Mouse (Mus musculus) small intestine, adult 2 months (tissue): ENCODE data around the gene Fmn2.

Experiments
- CTCF ChIP-seq: fragments of 200-500 bp; IDR thresholded peaks from 2 replicates; pipeline ENCODE4 v1.5.1; 2012; ENCODE audit warnings: low read depth, mild to moderate bottlenecking, control low read depth, inconsistent platforms, low read length, moderate library complexity, mixed read lengths; ENCODE audit not compliant: insufficient replicate concordance, insufficient read length; ENCODE audit errors: extremely low read depth
- POLR2A ChIP-seq: fragments of 200-500 bp; IDR thresholded peaks from 2 replicates; pipeline ENCODE4 v1.6.1; 2012; ENCODE audit warnings: low read depth, mild to moderate bottlenecking, control low read depth, inconsistent platforms, low read length, moderate library complexity

DNA sequence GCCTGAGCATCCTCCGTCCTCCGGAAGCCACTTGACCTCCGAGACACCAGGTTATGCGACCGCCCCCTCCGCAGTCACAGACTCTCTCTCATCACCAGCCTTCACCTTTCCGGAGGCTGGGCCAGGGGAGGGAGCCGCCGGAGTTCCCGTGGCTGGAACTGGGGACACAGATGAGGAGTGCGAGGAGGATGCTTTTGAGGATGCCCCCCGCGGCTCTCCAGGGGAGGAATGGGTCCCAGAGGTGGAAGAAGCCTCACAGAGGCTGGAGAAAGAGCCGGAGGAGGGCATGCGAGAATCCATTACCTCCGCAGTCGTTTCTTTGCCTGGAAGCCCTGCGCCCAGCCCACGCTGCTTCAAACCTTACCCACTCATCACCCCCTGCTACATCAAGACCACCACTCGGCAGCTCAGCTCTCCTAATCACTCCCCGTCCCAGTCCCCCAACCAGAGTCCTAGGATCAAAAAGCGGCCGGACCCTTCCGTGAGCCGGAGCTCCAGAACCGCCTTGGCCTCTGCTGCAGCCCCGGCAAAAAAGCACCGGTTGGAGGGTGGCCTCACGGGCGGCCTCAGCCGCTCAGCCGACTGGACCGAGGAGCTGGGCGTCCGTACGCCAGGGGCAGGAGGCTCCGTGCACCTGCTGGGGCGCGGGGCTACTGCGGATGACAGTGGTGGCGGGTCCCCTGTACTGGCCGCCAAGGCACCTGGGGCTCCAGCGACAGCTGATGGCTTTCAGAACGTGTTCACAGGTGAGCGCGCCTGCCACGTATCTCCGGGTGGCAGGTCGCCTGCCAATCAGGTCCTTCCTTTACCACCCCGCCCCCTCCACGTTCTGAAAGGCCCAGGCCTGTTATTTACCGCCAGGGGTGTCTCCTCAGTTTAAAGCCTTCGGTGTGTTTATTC, 1.5 kb downstream of the Fmn2 start:
- no peak for TF ChIP-seq CTCF
- no peak for TF ChIP-seq POLR2A
